Mouse (Mus musculus) embryonic facial prominence, embryonic 14.5 days (tissue): ENCODE measurements around the gene Scn5a. TPM values are rescaled to one million over a fixed set of nuclear protein-coding genes. Genes with fewer than 3 reads are reported as not detected.
A peak's percentile ranks its signal among the peaks of the same experiment; 100 is the strongest.

ENCODE experiments used
- ATAC-seq: fragments of 200-750 bp; cut with Nextera tagmentation; 2 replicates; pipeline ENCODE4 v1.8.0; 2017; ENCODE audit warnings: low read depth, moderate number of reproducible peaks, moderate TSS enrichment
- DNase-seq: peaks from one replicate; pipeline ENCODE4 v3.0.0-alpha.2; 2015; ENCODE audit warnings: low spot score
- H3K27ac ChIP-seq: fragments of 300-500 bp; sonication (generic); replicated peaks from 2 replicates; pipeline ENCODE4 v1.5.1; 2014; ENCODE audit warnings: low read depth, mild to moderate bottlenecking, low read length, moderate library complexity
- H3K27me3 ChIP-seq: fragments of 300-500 bp; sonication (generic); replicated peaks from 2 replicates; pipeline ENCODE4 v1.6.1; 2014; ENCODE audit warnings: low read length; ENCODE audit not compliant: control insufficient read depth, insufficient read depth
- H3K36me3 ChIP-seq: fragments of 300-500 bp; sonication (generic); 2 replicates; pipeline ENCODE4 v1.6.1; 2014; ENCODE audit warnings: low read length, mixed read lengths; ENCODE audit not compliant: control insufficient read depth, insufficient read depth
- H3K4me1 ChIP-seq: fragments of 300-500 bp; sonication (generic); 2 replicates; pipeline ENCODE4 v1.6.1; 2014; ENCODE audit warnings: antibody characterized with exemption, low read length; ENCODE audit not compliant: control insufficient read depth, insufficient read depth
- H3K4me2 ChIP-seq: fragments of 300-500 bp; sonication (generic); 2 replicates; pipeline ENCODE4 v1.6.1; 2014; ENCODE audit warnings: low read depth, mild to moderate bottlenecking, low read length, moderate library complexity, mixed read lengths
- H3K4me3 ChIP-seq: fragments of 300-500 bp; sonication (generic); 2 replicates; pipeline ENCODE4 v1.5.1; 2014; ENCODE audit warnings: low read depth, mild to moderate bottlenecking, low read length
- H3K9ac ChIP-seq: fragments of 300-500 bp; sonication (generic); 2 replicates; pipeline ENCODE4 v1.6.1; 2014; ENCODE audit warnings: low read depth, mild to moderate bottlenecking, low read length, moderate library complexity, mixed read lengths
- H3K9me3 ChIP-seq: fragments of 300-500 bp; sonication (generic); 2 replicates; pipeline ENCODE4 v1.6.1; 2016; ENCODE audit warnings: low read length; ENCODE audit not compliant: control insufficient read depth
- WGBS: fragments of 180-500 bp; shearing (Covaris S2); extraction: QIAGEN DNeasy Blood & Tissue Kit; methylation state at CpG from one replicate; pipeline ENCODE4 v1.1.7; 2014; 5-methylcytosine and 5-hydroxymethylcytosine counted together
- polyA plus RNA-seq: library from polyadenylated mRNA; unstranded; fragments of >200 nt; fragmentation: Nextera tagmentation; extraction: Ambion mirVana; gene quantifications from 2 replicates; pipeline ENCODE4 v1.2.1, GENCODE M21; 2014

The Scn5a gene
- polyA plus RNA-seq, 1 experiment from 2014 or later: 0.67 TPM

GRCm38 (mm10) chr9:119559537-119560276 is 19.1 kb downstream of the Scn5a start:
- Histone ChIP-seq H3K9ac (no peak overlapping the region), H3K4me3 (no peak overlapping the region), H3K27me3 (0 out of 2 replicates have a peak, but pooled peaks cover 1% of the 10 kb centered on the region), H3K27ac (no peak overlapping the region), H3K4me2 (no peak overlapping the region), H3K36me3 (no peaks in the 10 kb centered on the region), H3K9me3 (no peaks in the 10 kb centered on the region), H3K4me1 (no peaks in the 10 kb centered on the region; the same call in 1 of the 2 replicates)
- peak; percentile 59 for DNase-seq
- no peak for ATAC-seq
- 55% methylated on average over 16 of the region's 16 CpGs for WGBS

- Histone ChIP-seq H3K9me3 (no peaks in the 10 kb centered on the region), H3K27me3 (no peaks in the 10 kb centered on the region), H3K4me1 (no peaks in the 10 kb centered on the region; the same call in 1 of the 2 replicates), H3K9ac (no peak overlapping the region), H3K4me2 (no peak overlapping the region), H3K27ac (no peak overlapping the region), H3K36me3 (no peaks in the 10 kb centered on the region), H3K4me3 (no peak overlapping the region)
- ATAC-seq: peak; percentile 71; the same call in 1 of the 2 replicates
- DNase-seq: peak; percentile 38
- WGBS: 21% methylated on average over 12 of the region's 12 CpGs
Measured at GRCm38 (mm10) chr9:119558119-119558854, 20.5 kb downstream of the Scn5a start.

- no peaks in the 10 kb centered on the region for H3K4me1 ChIP-seq
- no peak for DNase-seq
- H3K36me3 ChIP-seq: no peaks in the 10 kb centered on the region
- H3K27me3 ChIP-seq: no peaks in the 10 kb centered on the region
- no peak overlapping the region for H3K4me2 ChIP-seq
- ATAC-seq: no peak
- no peak overlapping the region for H3K4me3 ChIP-seq
- H3K9ac ChIP-seq: no peak overlapping the region
- WGBS: 81% methylated on average over 3 of the region's 3 CpGs
- H3K9me3 ChIP-seq: no peaks in the 10 kb centered on the region
- no peak overlapping the region for H3K27ac ChIP-seq
Measured at GRCm38 (mm10) chr9:119556043-119556442, 22.8 kb downstream of the Scn5a start.

GRCm38 (mm10) chr9:119547528-119547927 is 31.3 kb downstream of the Scn5a start:
- Histone ChIP-seq H3K4me1 (no peaks in the 10 kb centered on the region), H3K9ac (no peak overlapping the region), H3K4me3 (no peak overlapping the region), H3K27ac (no peak overlapping the region), H3K9me3 (no peaks in the 10 kb centered on the region), H3K27me3 (no peaks in the 10 kb centered on the region), H3K36me3 (no peaks in the 10 kb centered on the region), H3K4me2 (no peak overlapping the region)
- 42% methylated on average over 12 of the region's 12 CpGs for WGBS
- ATAC-seq: no peak
- no peak for DNase-seq

- 64% methylated on average over 6 of the region's 8 CpGs for WGBS
Measured at GRCm38 (mm10) chr9:119547128-119547527, 31.7 kb downstream of the Scn5a start.

GRCm38 (mm10) chr9:119540726-119541125 is 38.1 kb downstream of the Scn5a start:
- WGBS: 88% methylated on average over 9 of the region's 9 CpGs
- H3K4me1 ChIP-seq: no peaks in the 10 kb centered on the region
- H3K4me3 ChIP-seq: no peak overlapping the region

More at GRCm38 (mm10) chr9:119547128-119547527, 31.7 kb downstream of the Scn5a start:
- H3K27me3 ChIP-seq: no peaks in the 10 kb centered on the region
- no peak overlapping the region for H3K4me3 ChIP-seq
- no peak for DNase-seq
- H3K4me1 ChIP-seq: no peaks in the 10 kb centered on the region
- H3K4me2 ChIP-seq: no peak overlapping the region
- no peaks in the 10 kb centered on the region for H3K36me3 ChIP-seq
- no peak for ATAC-seq
- no peak overlapping the region for H3K9ac ChIP-seq
- H3K9me3 ChIP-seq: no peaks in the 10 kb centered on the region
- no peak overlapping the region for H3K27ac ChIP-seq

GRCm38 (mm10) chr9:119537823-119538222 is 41.0 kb downstream of the Scn5a start:
- WGBS: 72% methylated on average over 4 of the region's 4 CpGs
- no peak for ATAC-seq
- H3K4me2 ChIP-seq: no peak overlapping the region

More at GRCm38 (mm10) chr9:119540726-119541125, 38.1 kb downstream of the Scn5a start:
- H3K9me3 ChIP-seq: no peaks in the 10 kb centered on the region
- H3K36me3 ChIP-seq: no peaks in the 10 kb centered on the region
- DNase-seq (no peak), ATAC-seq (no peak)
- H3K4me2 ChIP-seq: no peak overlapping the region
- H3K27ac ChIP-seq: no peak overlapping the region
- H3K9ac ChIP-seq: no peak overlapping the region
- no peaks in the 10 kb centered on the region for H3K27me3 ChIP-seq

GRCm38 (mm10) chr9:119531684-119532417 is 47.0 kb downstream of the Scn5a start:
- no peak overlapping the region for H3K4me2 ChIP-seq
- no peak for DNase-seq
- no peak overlapping the region for H3K9ac ChIP-seq
- no peaks in the 10 kb centered on the region for H3K9me3 ChIP-seq
- H3K4me1 ChIP-seq: no peaks in the 10 kb centered on the region; the same call in 1 of the 2 replicates
- H3K27ac ChIP-seq: no peak overlapping the region
- H3K27me3 ChIP-seq: peaks cover 16% of the 10 kb centered on the region
- no peaks in the 10 kb centered on the region for H3K36me3 ChIP-seq
- H3K4me3 ChIP-seq: no peak overlapping the region
- WGBS: 16% methylated on average over 10 of the region's 10 CpGs
- no peak; the same call in 1 of the 2 replicates for ATAC-seq

More at GRCm38 (mm10) chr9:119537823-119538222, 41.0 kb downstream of the Scn5a start:
- DNase-seq: no peak
- no peak overlapping the region for H3K4me3 ChIP-seq
- H3K9ac ChIP-seq: no peak overlapping the region
- H3K36me3 ChIP-seq: no peaks in the 10 kb centered on the region
- H3K9me3 ChIP-seq: no peaks in the 10 kb centered on the region
- H3K27me3 ChIP-seq: 0 out of 2 replicates have a peak, but pooled peaks cover 3% of the 10 kb centered on the region
- H3K4me1 ChIP-seq: no peaks in the 10 kb centered on the region
- no peak overlapping the region for H3K27ac ChIP-seq
